Mouse (Mus musculus): ENCODE data around the gene Mrtfb.

- TF ChIP-seq POLR2A (IDR thresholded peaks at IDR 0.05; ENCODE audit: borderline replicate concordance, insufficient read depth, low read length) (no peak), CTCF (IDR thresholded peaks at IDR 0.05; ENCODE audit: borderline replicate concordance, insufficient read depth, low read depth, low read length) (no peak)
These were observed 104.6 kb downstream of the Mrtfb start for GRCm38 (mm10) chr16:13360835-13361234.
